Mouse (Mus musculus) forebrain, embryonic 15.5 days (tissue): ENCODE results near the gene Urad. TPM values are rescaled to one million over a fixed set of nuclear protein-coding genes. Genes with fewer than 3 reads are reported as not detected.

Experiments
- ATAC-seq: fragments of 200-750 bp; cut with Nextera tagmentation; replicated peaks from 2 replicates; pipeline ENCODE4 v1.8.0; 2017; ENCODE audit warnings: mild to moderate bottlenecking, moderate TSS enrichment, moderate library complexity
- H3K27ac ChIP-seq: fragments of 300-500 bp; sonication (generic); replicated peaks from 2 replicates; pipeline ENCODE4 v1.5.1; 2015; ENCODE audit warnings: mild to moderate bottlenecking, inconsistent platforms
- H3K27me3 ChIP-seq: fragments of 300-500 bp; sonication (generic); 2 replicates; pipeline ENCODE4 v1.6.1; 2015; ENCODE audit warnings: inconsistent platforms
- H3K36me3 ChIP-seq: fragments of 300-500 bp; sonication (generic); 2 replicates; pipeline ENCODE4 v1.6.1; 2015; ENCODE audit warnings: mild to moderate bottlenecking, inconsistent platforms
- H3K4me1 ChIP-seq: fragments of 300-500 bp; sonication (generic); 2 replicates; pipeline ENCODE4 v1.6.1; 2015; ENCODE audit warnings: inconsistent platforms
- H3K4me2 ChIP-seq: fragments of 300-500 bp; sonication (generic); replicated peaks from 2 replicates; pipeline ENCODE4 v1.6.1; 2015; ENCODE audit warnings: mild to moderate bottlenecking, inconsistent platforms
- H3K4me3 ChIP-seq: fragments of 300-500 bp; sonication (generic); 2 replicates; pipeline ENCODE4 v1.5.1; 2015; ENCODE audit warnings: mild to moderate bottlenecking, inconsistent platforms
- H3K9ac ChIP-seq: fragments of 300-500 bp; sonication (generic); replicated peaks from 2 replicates; pipeline ENCODE4 v1.6.1; 2015; ENCODE audit warnings: mild to moderate bottlenecking, inconsistent platforms
- H3K9me3 ChIP-seq: fragments of 300-500 bp; sonication (generic); 2 replicates; pipeline ENCODE4 v1.6.1; 2016; ENCODE audit warnings: inconsistent platforms
- whole genome bisulfite sequencing: fragments of 180-500 bp; shearing (Covaris S2); methylation state at CpG from one replicate; pipeline ENCODE4 v1.1.7; 2015; ENCODE audit warnings: mixed read lengths; 5-methylcytosine and 5-hydroxymethylcytosine counted together
- polyA plus RNA-seq: library from polyadenylated mRNA; unstranded; fragments of >200 nt; fragmentation: Nextera tagmentation; extraction: Ambion mirVana; gene quantifications from 2 replicates; pipeline ENCODE4 v1.2.1, GENCODE M21; 2015

The Urad gene
- polyA plus RNA-seq, 1 experiment from 2014 or later = not detected

DNA sequence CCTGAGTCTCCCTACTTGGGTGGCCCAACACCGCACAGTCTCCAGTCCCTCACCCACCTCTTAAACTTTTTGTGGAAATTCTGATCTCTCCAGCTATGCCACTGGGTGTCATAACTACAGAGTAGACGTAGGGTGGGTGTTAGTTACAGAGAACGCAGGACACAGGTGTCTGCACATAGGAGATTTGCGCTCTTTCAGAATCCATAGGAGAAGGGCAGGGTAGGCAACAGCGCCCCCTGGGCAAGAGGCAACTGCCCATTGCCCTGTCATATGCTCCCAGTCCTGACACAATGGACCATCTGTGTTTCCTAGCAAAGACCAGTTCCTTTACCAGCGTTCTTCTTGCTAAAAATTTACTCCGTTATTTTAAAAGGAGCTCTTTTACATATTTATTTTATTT is 4.2 kb downstream of the Urad start:
- H3K9me3 ChIP-seq = no peaks in the 10 kb centered on the region
- H3K4me3 ChIP-seq = no peak overlapping the region
- H3K4me1 ChIP-seq = peaks cover 5% of the 10 kb centered on the region
- ATAC-seq = no peak
- H3K36me3 ChIP-seq = no peaks in the 10 kb centered on the region
- H3K9ac ChIP-seq = no peak overlapping the region
- H3K27ac ChIP-seq = no peak overlapping the region
- H3K4me2 ChIP-seq = no peak overlapping the region
- H3K27me3 ChIP-seq = peaks cover 87% of the 10 kb centered on the region
- whole genome bisulfite sequencing = 16% methylated on average over 7 of the region's 7 CpGs

GRCm38 (mm10) chr5:147317321-147317720 is 4.9 kb downstream of the Urad start:
- Histone ChIP-seq H3K4me2 (no peak overlapping the region), H3K4me1 (peaks cover 5% of the 10 kb centered on the region), H3K27ac (no peak overlapping the region), H3K36me3 (no peaks in the 10 kb centered on the region), H3K4me3 (no peak overlapping the region), H3K9ac (no peak overlapping the region), H3K9me3 (no peaks in the 10 kb centered on the region), H3K27me3 (peaks cover 88% of the 10 kb centered on the region)
- 5% methylated on average over 7 of the region's 7 CpGs for WGBS
- no peak for ATAC-seq

GRCm38 (mm10) chr5:147315432-147316075 is 6.7 kb downstream of the Urad start:
- ATAC-seq = no peak
- Histone ChIP-seq H3K4me1 (peaks cover 5% of the 10 kb centered on the region), H3K36me3 (no peaks in the 10 kb centered on the region), H3K4me2 (no peak overlapping the region), H3K27me3 (peaks cover 93% of the 10 kb centered on the region), H3K9me3 (no peaks in the 10 kb centered on the region), H3K4me3 (no peak overlapping the region), H3K27ac (no peak overlapping the region), H3K9ac (no peak overlapping the region)
- under 1% methylated on average over 25 of the region's 25 CpGs for WGBS

DNA sequence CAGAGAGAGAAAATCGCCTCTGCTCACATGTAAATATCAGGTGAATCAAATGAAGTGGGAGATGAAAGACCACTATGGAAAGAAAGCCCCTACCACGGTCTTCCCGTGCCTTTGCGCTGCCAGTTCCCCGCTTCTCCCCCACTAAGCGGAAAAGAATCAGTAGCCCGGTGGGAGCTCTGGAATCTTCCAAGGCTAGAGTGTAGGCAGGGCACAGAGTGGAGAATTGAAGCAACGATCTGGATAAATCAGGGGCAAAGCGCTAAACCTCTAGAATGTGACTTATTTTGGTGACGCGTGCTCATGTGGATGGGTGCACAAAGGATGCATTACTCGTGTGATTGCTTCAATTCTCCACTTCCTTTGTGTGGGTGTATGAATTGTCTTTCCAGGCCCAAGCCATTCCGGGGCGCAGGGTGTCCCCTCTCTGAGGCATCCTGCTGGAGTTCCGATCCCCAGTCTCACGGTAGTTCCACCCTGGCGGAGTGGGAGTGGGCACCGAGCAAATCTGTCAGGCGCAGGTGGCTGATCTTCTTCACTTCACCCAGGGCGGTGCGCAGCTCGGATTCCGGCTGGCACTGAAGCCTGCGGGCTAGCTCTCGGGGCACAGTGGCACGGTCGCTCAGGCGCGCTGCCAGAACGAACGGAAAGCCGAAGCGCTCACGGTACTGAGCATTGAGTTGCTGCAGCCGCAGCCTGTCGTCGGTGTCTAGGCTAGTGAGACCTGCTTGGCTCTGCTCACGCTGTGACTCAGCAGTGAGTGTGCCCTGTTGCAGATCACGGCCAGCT is 7.4 kb downstream of the Urad start:
- Histone ChIP-seq H3K36me3 (no peaks in the 10 kb centered on the region), H3K9ac (no peak overlapping the region), H3K9me3 (no peaks in the 10 kb centered on the region), H3K4me1 (peaks cover 5% of the 10 kb centered on the region), H3K27me3 (peaks cover 93% of the 10 kb centered on the region), H3K27ac (no peak overlapping the region), H3K4me3 (no peak overlapping the region), H3K4me2 (no peak overlapping the region)
- ATAC-seq = no peak
- WGBS = under 1% methylated on average over 39 of the region's 39 CpGs

DNA sequence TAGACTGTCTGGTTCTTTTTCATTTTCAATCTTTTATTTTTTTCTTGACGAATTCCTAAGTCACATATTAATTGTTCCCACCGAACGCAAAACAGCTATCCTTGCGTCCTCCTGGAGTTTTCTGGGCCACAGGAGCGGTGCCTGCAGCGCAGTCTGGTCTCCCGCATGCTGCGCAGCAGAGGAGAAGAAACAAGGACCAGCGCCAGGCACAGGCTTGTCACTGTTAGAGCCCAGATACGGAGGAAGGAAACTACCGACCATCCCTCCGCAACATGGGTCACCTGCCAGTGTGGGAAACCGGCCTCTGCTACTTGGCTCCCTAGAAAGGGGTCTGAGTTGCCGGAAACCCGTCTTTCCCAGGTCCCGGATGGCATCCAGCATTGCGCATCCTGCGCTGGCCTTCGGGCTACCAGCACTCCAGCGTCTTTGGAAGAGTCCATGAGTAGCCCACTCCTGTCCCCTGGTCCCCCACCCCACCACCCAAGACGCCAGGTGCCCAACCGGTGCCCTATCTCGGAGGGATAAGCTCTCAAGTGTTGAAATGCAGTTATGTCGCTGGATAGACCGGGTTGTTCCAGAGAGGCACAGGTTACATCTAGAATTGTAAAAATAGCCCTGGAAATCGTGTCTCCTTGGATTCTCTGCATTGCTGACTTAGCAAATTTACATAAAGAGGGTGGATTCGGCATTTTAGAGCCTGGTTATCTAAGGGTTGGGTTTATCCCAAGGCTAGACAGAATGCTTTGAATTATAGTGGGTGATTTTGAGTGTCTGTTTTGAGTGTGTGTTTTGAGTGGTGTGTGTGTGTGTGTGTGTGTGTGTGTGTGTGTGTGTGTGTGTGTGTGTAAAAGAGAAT is 9.2 kb downstream of the Urad start:
- no peak overlapping the region for H3K4me2 ChIP-seq
- WGBS = 1% methylated on average over 27 of the region's 27 CpGs
- H3K9ac ChIP-seq = no peak overlapping the region

DNA sequence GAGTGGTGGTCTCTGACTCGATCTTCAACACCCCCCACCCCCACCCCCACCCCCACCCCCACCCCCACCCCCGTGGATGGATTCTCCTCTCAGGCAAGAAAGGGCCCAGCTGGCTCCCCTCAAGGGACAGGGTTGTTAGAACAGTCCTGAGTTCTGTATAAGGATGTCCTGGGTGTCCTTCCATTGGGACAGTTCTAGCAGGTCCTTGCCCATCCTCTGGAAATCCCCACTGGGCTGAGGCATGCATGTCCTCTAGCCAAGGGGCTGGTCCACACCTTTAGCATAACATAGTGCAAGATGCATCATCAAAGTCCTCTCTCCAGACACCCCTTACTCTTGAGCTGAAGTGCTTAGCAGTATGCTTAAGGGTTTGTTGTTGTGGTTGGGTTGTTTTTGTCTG is 12.5 kb downstream of the Urad start:
- no peak overlapping the region for H3K4me2 ChIP-seq
- H3K27me3 ChIP-seq = peaks cover 98% of the 10 kb centered on the region
- WGBS = 0% methylated on average over 2 of the region's 2 CpGs
- ATAC-seq = no peak
- no peak overlapping the region for H3K27ac ChIP-seq
- H3K9ac ChIP-seq = no peak overlapping the region
- no peaks in the 10 kb centered on the region for H3K9me3 ChIP-seq
- no peak overlapping the region for H3K4me3 ChIP-seq
- H3K4me1 ChIP-seq = peaks cover 11% of the 10 kb centered on the region
- no peaks in the 10 kb centered on the region for H3K36me3 ChIP-seq

More for the DNA sequence above, 9.2 kb downstream of the Urad start:
- H3K4me1 ChIP-seq = peaks cover 5% of the 10 kb centered on the region
- H3K36me3 ChIP-seq = no peaks in the 10 kb centered on the region
- no peaks in the 10 kb centered on the region for H3K9me3 ChIP-seq
- H3K27ac ChIP-seq = no peak overlapping the region
- peaks cover 98% of the 10 kb centered on the region for H3K27me3 ChIP-seq
- ATAC-seq = no peak
- no peak overlapping the region for H3K4me3 ChIP-seq

DNA sequence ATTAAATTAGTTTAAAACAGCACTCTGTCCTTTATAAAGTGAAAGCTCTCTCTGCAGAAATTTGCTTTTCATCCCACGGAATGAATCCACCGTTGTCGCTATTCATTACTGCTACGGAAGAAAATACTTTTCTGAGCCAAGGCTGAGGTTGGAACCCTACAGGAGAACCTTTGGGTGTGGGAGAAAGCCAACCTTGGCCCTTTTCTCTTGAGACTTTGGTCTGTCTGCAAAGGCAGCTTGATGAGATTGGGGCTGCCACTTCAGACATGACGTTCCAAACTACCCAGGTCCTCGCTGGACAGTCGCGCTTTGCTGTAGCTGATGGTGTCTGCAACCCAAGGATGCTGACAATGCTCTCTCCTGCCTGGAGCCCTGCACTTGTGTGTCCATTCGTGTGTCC is 13.8 kb downstream of the Urad start:
- peaks cover 17% of the 10 kb centered on the region for H3K4me1 ChIP-seq
- ATAC-seq = no peak
- H3K9me3 ChIP-seq = no peaks in the 10 kb centered on the region
- H3K27me3 ChIP-seq = peaks cover 98% of the 10 kb centered on the region
- H3K9ac ChIP-seq = no peak overlapping the region
- H3K27ac ChIP-seq = no peak overlapping the region
- H3K4me2 ChIP-seq = no peak overlapping the region
- no peaks in the 10 kb centered on the region for H3K36me3 ChIP-seq
- no peak overlapping the region for H3K4me3 ChIP-seq
- whole genome bisulfite sequencing = 3% methylated on average over 9 of the region's 9 CpGs

DNA sequence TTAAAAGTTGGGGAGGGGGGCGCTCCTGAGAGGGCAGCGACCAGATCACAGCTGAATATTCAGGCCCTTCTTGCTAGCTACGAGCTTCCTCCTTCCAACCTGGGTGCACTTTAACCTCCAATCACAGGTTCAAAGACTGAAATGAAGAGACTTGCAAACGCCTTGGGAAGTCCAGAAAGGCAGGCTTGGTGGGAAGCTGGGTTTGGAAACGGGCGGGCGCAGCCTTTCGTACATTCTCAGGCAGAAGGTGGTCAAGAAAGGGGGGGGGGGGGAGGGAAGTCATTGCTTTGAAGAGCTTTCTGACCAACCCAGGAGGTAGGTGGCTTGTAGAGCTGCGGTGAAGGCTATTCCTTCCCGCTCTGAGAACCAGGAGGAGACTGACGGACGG is 14.8 kb downstream of the Urad start:
- Histone ChIP-seq H3K4me3 (no peak overlapping the region), H3K4me1 (peaks cover 17% of the 10 kb centered on the region), H3K4me2 (no peak overlapping the region), H3K27ac (no peak overlapping the region), H3K9ac (no peak overlapping the region), H3K27me3 (peaks cover 99% of the 10 kb centered on the region), H3K36me3 (no peaks in the 10 kb centered on the region), H3K9me3 (no peaks in the 10 kb centered on the region)
- no peak for ATAC-seq
- 2% methylated on average over 12 of the region's 12 CpGs for WGBS

DNA sequence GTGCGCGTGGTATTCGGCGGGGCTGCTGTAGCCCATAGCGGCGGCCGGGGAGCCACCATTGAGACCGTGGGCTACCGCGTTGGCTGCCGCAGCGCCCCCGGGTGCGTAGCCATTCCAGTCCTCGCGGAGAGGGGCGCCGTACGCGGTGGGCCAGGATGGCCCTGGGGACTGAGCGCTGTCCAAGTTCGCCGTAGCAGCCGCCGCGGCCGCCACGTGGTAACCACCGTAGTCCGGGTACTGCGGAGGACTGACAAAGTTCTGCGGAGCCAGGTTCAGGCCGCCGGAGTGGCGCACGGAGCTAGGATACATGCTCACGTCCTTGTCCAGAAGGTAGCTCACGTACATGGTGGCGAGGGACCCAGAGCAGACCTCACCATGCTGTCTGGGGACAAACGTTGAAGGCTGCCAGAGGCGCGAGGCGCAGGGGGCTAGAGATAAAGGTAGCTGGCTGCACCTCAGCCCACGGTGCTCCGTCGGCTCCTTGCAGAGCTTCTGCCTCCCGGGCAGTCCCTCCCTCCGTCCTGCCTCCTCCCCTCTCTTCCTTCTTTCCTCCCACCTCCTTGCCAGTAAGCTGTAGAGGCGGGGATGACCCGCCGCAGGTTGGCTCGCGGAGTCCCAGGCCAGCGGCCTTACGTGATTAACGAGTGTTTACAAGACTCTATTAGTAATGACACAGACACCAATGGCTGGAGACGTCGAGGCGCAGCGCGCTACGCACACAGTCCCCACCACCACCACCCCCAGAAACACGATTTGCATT is 15.4 kb downstream of the Urad start, which contains the start of gene Cdx2:
Gene Cdx2 (minus strand): TSS at position 633 of the 760 bp plus-strand sequence.
- under 1% methylated on average over 55 of the region's 63 CpGs for WGBS
- H3K27ac ChIP-seq = no peak within 1 kb of the TSS
- peaks cover 99% of the 10 kb centered on the region for H3K27me3 ChIP-seq
- no peak for ATAC-seq
- H3K9me3 ChIP-seq = no peaks in the 10 kb centered on the region
- H3K4me1 ChIP-seq = peaks cover 17% of the 10 kb centered on the region
- no peak within 1 kb of the TSS for H3K4me2 ChIP-seq
- no peak within 1 kb of the TSS for H3K9ac ChIP-seq
- H3K36me3 ChIP-seq = no peaks in the 10 kb centered on the region
- H3K4me3 ChIP-seq = no peak within 1 kb of the TSS

DNA sequence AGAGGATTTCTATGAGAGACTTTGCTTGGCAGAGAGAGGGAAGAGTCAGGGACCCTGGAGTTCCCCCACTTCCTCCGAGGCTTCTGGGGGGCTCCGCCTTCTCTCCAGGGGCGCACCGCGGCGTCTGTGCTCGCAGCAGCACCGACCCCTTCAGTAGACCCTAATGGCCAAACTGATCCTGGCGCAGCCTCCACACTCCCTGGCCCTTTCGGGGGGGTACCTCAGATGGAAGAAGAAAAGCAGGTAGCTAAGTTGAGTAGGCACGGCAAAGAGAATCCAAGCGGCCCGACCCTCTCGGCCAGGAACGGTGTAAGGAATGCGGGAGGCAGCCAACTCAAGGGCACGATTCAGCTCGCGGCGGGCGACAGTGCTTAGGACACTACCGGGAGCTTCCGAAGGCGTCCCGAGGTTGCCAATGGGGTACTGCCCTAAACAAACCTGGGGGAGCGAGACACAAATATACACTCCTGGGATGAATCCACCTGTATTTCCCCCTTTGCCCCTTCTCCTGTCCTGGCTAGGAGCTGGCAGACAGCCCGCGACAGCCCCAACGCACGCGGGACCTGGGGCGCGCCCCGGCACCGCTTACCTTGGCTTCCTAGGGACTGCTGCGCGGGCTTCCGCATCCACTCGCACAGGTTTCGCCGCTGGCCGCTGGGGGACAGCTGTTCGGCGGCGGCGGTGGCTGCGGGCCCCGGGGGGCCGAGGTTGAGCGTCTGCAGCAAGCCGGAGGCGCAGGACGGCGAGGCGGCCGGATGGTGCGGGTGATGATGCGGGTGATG is 16.2 kb downstream of the Urad start:
- Histone ChIP-seq H3K36me3 (no peaks in the 10 kb centered on the region), H3K27ac (no peak overlapping the region), H3K27me3 (peaks cover 99% of the 10 kb centered on the region), H3K4me3 (no peak overlapping the region), H3K4me1 (peaks cover 17% of the 10 kb centered on the region), H3K9me3 (no peaks in the 10 kb centered on the region), H3K4me2 (no peak overlapping the region), H3K9ac (no peak overlapping the region)
- under 1% methylated on average over 57 of the region's 58 CpGs for WGBS
- ATAC-seq = no peak

DNA sequence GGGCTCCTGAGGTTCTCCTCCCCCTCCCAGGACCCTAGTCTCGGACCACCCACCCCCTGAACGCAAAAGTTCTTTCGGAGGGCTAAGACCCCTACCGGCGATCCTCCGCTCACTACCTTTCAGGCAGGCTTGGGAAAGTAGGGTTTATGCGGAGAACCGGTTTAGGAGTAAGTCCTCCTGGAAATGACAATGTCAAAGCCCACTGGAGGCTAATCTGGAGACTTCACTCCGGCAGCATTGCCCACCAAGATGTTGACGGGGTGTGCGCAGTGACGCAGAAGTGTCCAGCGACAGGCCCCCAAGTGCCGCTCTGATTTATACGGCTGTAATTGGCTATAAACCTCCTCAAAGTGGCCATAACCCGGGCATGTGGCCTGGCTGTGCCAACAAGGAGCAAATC is 17.1 kb downstream of the Urad start:
- H3K27ac ChIP-seq = no peak overlapping the region
- peaks cover 99% of the 10 kb centered on the region for H3K27me3 ChIP-seq
- H3K9ac ChIP-seq = no peak overlapping the region
- WGBS = under 1% methylated on average over 16 of the region's 16 CpGs
- H3K4me3 ChIP-seq = no peak overlapping the region
- no peak overlapping the region for H3K4me2 ChIP-seq
- H3K36me3 ChIP-seq = no peaks in the 10 kb centered on the region
- ATAC-seq = no peak
- no peaks in the 10 kb centered on the region for H3K9me3 ChIP-seq
- H3K4me1 ChIP-seq = peaks cover 17% of the 10 kb centered on the region
